Mouse (Mus musculus) intestine, embryonic 14.5 days (tissue): Measurements from ENCODE around the gene Apold1. TPM values are rescaled to one million over a fixed set of nuclear protein-coding genes. Genes with fewer than 3 reads are reported as not detected.

Experiments used
- ATAC-seq: fragments of 200-750 bp; cut with Nextera tagmentation; replicated peaks from 2 replicates; pipeline ENCODE4 v1.8.0; 2017; ENCODE audit warnings: low read depth, moderate number of reproducible peaks, moderate TSS enrichment, moderate library complexity; ENCODE audit not compliant: low FRiP score, low TSS enrichment
- DNase-seq: peaks from one replicate; pipeline ENCODE4 v3.0.0-alpha.2; 2018; ENCODE audit warnings: low spot score
- H3K27ac ChIP-seq: fragments of 300-500 bp; sonication (generic); 2 replicates; pipeline ENCODE4 v1.5.1; 2014; ENCODE audit warnings: low read depth, mild to moderate bottlenecking, control low read depth
- H3K27me3 ChIP-seq: fragments of 300-500 bp; sonication (generic); replicated peaks from 2 replicates; pipeline ENCODE4 v1.6.1; 2014; ENCODE audit warnings: low read length, control low read depth; ENCODE audit not compliant: control insufficient read depth, insufficient read depth
- H3K36me3 ChIP-seq: fragments of 300-500 bp; sonication (generic); 2 replicates; pipeline ENCODE4 v1.6.1; 2014; ENCODE audit warnings: low read length, control low read depth; ENCODE audit not compliant: control insufficient read depth, insufficient read depth
- H3K4me1 ChIP-seq: fragments of 300-500 bp; sonication (generic); replicated peaks from 2 replicates; pipeline ENCODE4 v1.6.1; 2014; ENCODE audit warnings: low read length, control low read depth, mixed read lengths; ENCODE audit not compliant: control insufficient read depth, insufficient read depth
- H3K4me2 ChIP-seq: fragments of 300-500 bp; sonication (generic); 2 replicates; pipeline ENCODE4 v1.6.1; 2014; ENCODE audit warnings: low read length
- H3K4me3 ChIP-seq: fragments of 300-500 bp; sonication (generic); 2 replicates; pipeline ENCODE4 v1.5.1; 2014; ENCODE audit warnings: low read depth, low read length, control low read depth, mixed read lengths
- H3K9ac ChIP-seq: fragments of 300-500 bp; sonication (generic); 2 replicates; pipeline ENCODE4 v1.6.1; 2014; ENCODE audit warnings: mild to moderate bottlenecking, low read length
- H3K9me3 ChIP-seq: fragments of 300-500 bp; sonication (generic); 2 replicates; pipeline ENCODE4 v1.6.1; 2016; ENCODE audit warnings: low read length, control low read depth; ENCODE audit not compliant: control insufficient read depth
- WGBS: fragments of 180-500 bp; shearing (Covaris S2); extraction: QIAGEN DNeasy Blood & Tissue Kit; methylation state at CpG from one replicate; pipeline ENCODE4 v1.1.7; 2014; 5-methylcytosine and 5-hydroxymethylcytosine counted together
- polyA plus RNA-seq: library from polyadenylated mRNA; unstranded; fragments of >200 nt; fragmentation: Nextera tagmentation; extraction: Ambion mirVana; gene quantifications from 2 replicates; pipeline ENCODE4 v1.2.1, GENCODE M21; 2014

The Apold1 gene
- polyA plus RNA-seq, 1 experiment from 2014 or later = 3.2 TPM

- ATAC-seq (no peak), DNase-seq (no peak)
- Histone ChIP-seq H3K4me2 (no peak overlapping the region), H3K4me1 (0 out of 2 replicates have a peak, but pooled peaks cover 7% of the 10 kb centered on the region), H3K27ac (no peak overlapping the region), H3K4me3 (no peak overlapping the region), H3K36me3 (no peaks in the 10 kb centered on the region), H3K9ac (no peak overlapping the region), H3K9me3 (no peaks in the 10 kb centered on the region), H3K27me3 (no peaks in the 10 kb centered on the region; the same call in 1 of the 2 replicates)
- WGBS = 62% methylated on average over 3 of the region's 3 CpGs
These were observed 3.2 kb downstream of the Apold1 start for GRCm38 (mm10) chr6:134984748-134985147.

GRCm38 (mm10) chr6:134988377-134988776 lies 6.9 kb downstream of the Apold1 start:
- Histone ChIP-seq H3K9me3 (no peaks in the 10 kb centered on the region), H3K4me1 (0 out of 2 replicates have a peak, but pooled peaks cover 7% of the 10 kb centered on the region), H3K9ac (no peak overlapping the region), H3K36me3 (no peaks in the 10 kb centered on the region), H3K27ac (no peak overlapping the region), H3K27me3 (no peaks in the 10 kb centered on the region; the same call in 1 of the 2 replicates), H3K4me2 (no peak overlapping the region), H3K4me3 (no peak overlapping the region)
- ATAC-seq (no peak), DNase-seq (no peak)
- WGBS = 77% methylated on average over 9 of the region's 9 CpGs

GRCm38 (mm10) chr6:134990674-134991073 lies 9.2 kb downstream of the Apold1 start:
- Histone ChIP-seq H3K9ac (no peak overlapping the region), H3K27me3 (no peaks in the 10 kb centered on the region), H3K27ac (no peak overlapping the region), H3K4me1 (no peaks in the 10 kb centered on the region), H3K4me2 (no peak overlapping the region), H3K4me3 (no peak overlapping the region), H3K9me3 (no peaks in the 10 kb centered on the region), H3K36me3 (no peaks in the 10 kb centered on the region)
- ATAC-seq = no peak
- 86% methylated on average over 6 of the region's 6 CpGs for whole genome bisulfite sequencing
- no peak for DNase-seq

DNA sequence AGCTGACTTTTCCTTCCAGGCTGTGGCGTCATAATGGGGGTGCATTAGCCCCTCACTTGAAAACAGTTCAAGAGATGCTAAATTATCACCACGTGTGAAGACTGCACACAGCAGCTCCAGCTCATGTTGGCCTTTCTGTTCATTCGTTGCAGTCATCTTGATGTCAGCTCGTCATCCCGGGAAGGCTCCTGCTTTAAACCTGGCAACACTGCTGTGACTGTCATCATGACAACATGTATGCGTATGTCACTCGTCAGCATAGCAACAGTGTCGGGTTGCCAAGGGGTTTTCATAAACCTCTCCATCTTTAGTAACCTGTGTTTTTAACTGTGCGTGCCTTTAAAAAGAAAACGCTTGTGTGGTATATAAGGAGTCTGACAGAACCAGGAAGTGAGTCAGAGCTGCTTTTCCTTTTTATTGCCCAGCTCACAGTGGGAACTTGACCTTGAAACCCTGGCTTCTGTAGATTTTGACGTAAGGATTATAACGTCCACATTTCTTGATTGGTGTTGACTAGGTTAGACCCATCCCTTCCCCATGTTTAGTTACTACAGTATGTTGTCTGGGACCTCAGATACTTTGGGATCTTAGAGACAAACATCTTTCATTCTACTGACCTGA lies 12.6 kb downstream of the Apold1 start:
- Histone ChIP-seq H3K27me3 (no peaks in the 10 kb centered on the region), H3K27ac (no peak overlapping the region), H3K4me1 (no peaks in the 10 kb centered on the region), H3K36me3 (no peaks in the 10 kb centered on the region), H3K4me3 (no peak overlapping the region), H3K9me3 (no peaks in the 10 kb centered on the region), H3K4me2 (no peak overlapping the region), H3K9ac (no peak overlapping the region)
- ATAC-seq (peak; percentile 45), DNase-seq (no peak)
- 61% methylated on average over 12 of the region's 12 CpGs for WGBS

- Histone ChIP-seq H3K4me3 (no peak overlapping the region), H3K9ac (no peak overlapping the region), H3K4me1 (no peaks in the 10 kb centered on the region), H3K9me3 (no peaks in the 10 kb centered on the region), H3K27me3 (no peaks in the 10 kb centered on the region), H3K27ac (no peak overlapping the region), H3K36me3 (no peaks in the 10 kb centered on the region), H3K4me2 (no peak overlapping the region)
- WGBS = 77% methylated on average over 8 of the region's 8 CpGs
- DNase-seq = no peak
- no peak for ATAC-seq
These were observed 13.5 kb downstream of the Apold1 start for GRCm38 (mm10) chr6:134994985-134995384.

GRCm38 (mm10) chr6:134996918-134997317 lies 15.4 kb downstream of the Apold1 start:
- WGBS = 92% methylated on average over 2 of the region's 2 CpGs
- H3K27ac ChIP-seq = no peak overlapping the region
- no peak for ATAC-seq
- no peaks in the 10 kb centered on the region for H3K9me3 ChIP-seq
- H3K9ac ChIP-seq = no peak overlapping the region
- no peak overlapping the region for H3K4me3 ChIP-seq
- no peaks in the 10 kb centered on the region for H3K27me3 ChIP-seq
- no peaks in the 10 kb centered on the region for H3K4me1 ChIP-seq
- H3K4me2 ChIP-seq = no peak overlapping the region
- DNase-seq = no peak
- H3K36me3 ChIP-seq = no peaks in the 10 kb centered on the region

- Histone ChIP-seq H3K9me3 (no peaks in the 10 kb centered on the region), H3K4me3 (no peak overlapping the region), H3K36me3 (no peaks in the 10 kb centered on the region), H3K27ac (no peak overlapping the region), H3K27me3 (no peaks in the 10 kb centered on the region), H3K4me1 (no peaks in the 10 kb centered on the region), H3K9ac (no peak overlapping the region), H3K4me2 (no peak overlapping the region)
- ATAC-seq = no peak
- 83% methylated on average over 8 of the region's 8 CpGs for WGBS
- no peak for DNase-seq
These were observed 16.6 kb downstream of the Apold1 start for GRCm38 (mm10) chr6:134998076-134998475.

DNA sequence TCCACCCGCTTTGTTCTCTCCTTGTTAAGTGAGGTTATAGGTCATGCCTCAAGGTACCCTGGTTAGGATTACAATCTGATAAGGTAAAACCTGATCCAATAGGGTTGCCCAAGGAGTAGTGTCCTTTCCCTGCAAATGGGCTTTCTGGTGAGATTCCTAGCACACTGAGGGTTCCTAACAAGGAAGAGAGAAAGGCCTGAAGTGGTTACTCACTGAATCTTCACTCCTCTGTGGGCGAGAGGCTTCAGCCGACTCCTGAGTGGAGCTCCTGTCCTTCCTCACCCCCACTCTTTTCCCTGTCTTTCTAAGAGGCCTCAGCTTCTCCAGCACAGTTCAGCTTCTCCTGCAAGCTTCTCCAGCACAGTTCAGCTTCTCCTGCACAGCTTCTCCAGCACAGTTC lies 17.3 kb downstream of the Apold1 start:
- no peak overlapping the region for H3K9ac ChIP-seq
- no peak overlapping the region for H3K4me2 ChIP-seq
- WGBS = 62% methylated on average over 3 of the region's 3 CpGs

DNA sequence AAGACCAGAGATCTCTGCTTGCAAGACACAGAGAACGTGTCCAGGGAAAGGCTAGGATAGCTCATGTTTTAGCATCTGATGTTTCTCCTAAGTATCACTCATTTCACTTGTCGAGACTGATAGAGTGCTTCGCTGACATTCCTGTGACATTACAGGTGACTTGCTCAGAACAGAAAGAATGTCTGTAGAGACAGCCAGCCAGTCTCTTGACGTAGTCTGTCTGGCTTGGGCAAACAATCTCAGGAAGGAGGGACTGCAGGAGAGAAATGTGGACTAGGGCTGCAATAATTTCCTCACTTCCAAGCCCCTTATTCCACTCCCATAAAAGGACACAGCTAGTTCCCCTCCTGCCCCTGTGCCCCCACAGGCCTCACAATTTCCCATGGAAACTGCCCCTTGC lies 18.8 kb downstream of the Apold1 start:
- Histone ChIP-seq H3K36me3 (no peaks in the 10 kb centered on the region), H3K4me1 (no peaks in the 10 kb centered on the region), H3K4me2 (no peak overlapping the region), H3K9me3 (no peaks in the 10 kb centered on the region), H3K27me3 (no peaks in the 10 kb centered on the region), H3K27ac (no peak overlapping the region), H3K4me3 (no peak overlapping the region), H3K9ac (no peak overlapping the region)
- 55% methylated on average over 4 of the region's 4 CpGs for WGBS
- DNase-seq = no peak
- no peak for ATAC-seq

More for the DNA sequence above, 17.3 kb downstream of the Apold1 start:
- no peaks in the 10 kb centered on the region for H3K36me3 ChIP-seq
- no peak overlapping the region for H3K27ac ChIP-seq
- H3K4me1 ChIP-seq = no peaks in the 10 kb centered on the region
- DNase-seq (no peak), ATAC-seq (no peak)
- H3K27me3 ChIP-seq = no peaks in the 10 kb centered on the region
- H3K4me3 ChIP-seq = no peak overlapping the region
- no peaks in the 10 kb centered on the region for H3K9me3 ChIP-seq
